Mouse (Mus musculus) hindbrain, postnatal 0 days (tissue): ENCODE data around the gene Hadh. TPM values are rescaled to one million over a fixed set of nuclear protein-coding genes. Genes with fewer than 3 reads are reported as not detected.

Experiments used
- ATAC-seq: fragments of 200-750 bp; cut with Nextera tagmentation; 2 replicates; pipeline ENCODE4 v1.8.0; 2017; ENCODE audit warnings: mild to moderate bottlenecking, moderate TSS enrichment, moderate library complexity
- DNase-seq: peaks from one replicate; pipeline ENCODE4 v3.0.0-alpha.2; 2015; ENCODE audit warnings: low spot score
- H3K27ac ChIP-seq: fragments of 300-500 bp; sonication (generic); 2 replicates; pipeline ENCODE4 v1.5.1; 2014; ENCODE audit warnings: mild to moderate bottlenecking
- H3K27me3 ChIP-seq: fragments of 300-500 bp; sonication (generic); 2 replicates; pipeline ENCODE4 v1.6.1; 2014; ENCODE audit warnings: low read length, mixed read lengths; ENCODE audit not compliant: insufficient read depth
- H3K36me3 ChIP-seq: fragments of 300-500 bp; sonication (generic); 2 replicates; pipeline ENCODE4 v1.6.1; 2014; ENCODE audit warnings: low read length, mixed read lengths; ENCODE audit not compliant: insufficient read depth
- H3K4me1 ChIP-seq: fragments of 300-500 bp; sonication (generic); 2 replicates; pipeline ENCODE4 v1.6.1; 2014; ENCODE audit warnings: antibody characterized with exemption, low read length, mixed read lengths; ENCODE audit not compliant: insufficient read depth
- H3K4me2 ChIP-seq: fragments of 300-500 bp; sonication (generic); 2 replicates; pipeline ENCODE4 v1.6.1; 2014; ENCODE audit warnings: low read depth, mild to moderate bottlenecking, low read length, moderate library complexity, mixed read lengths
- H3K4me3 ChIP-seq: fragments of 300-500 bp; sonication (generic); 2 replicates; pipeline ENCODE4 v1.5.1; 2014; ENCODE audit warnings: low read length
- H3K9ac ChIP-seq: fragments of 300-500 bp; sonication (generic); replicated peaks from 2 replicates; pipeline ENCODE4 v1.6.1; 2014; ENCODE audit warnings: mild to moderate bottlenecking, low read length, moderate library complexity, mixed read lengths
- H3K9me3 ChIP-seq: fragments of 300-500 bp; sonication (generic); 2 replicates; pipeline ENCODE4 v1.6.1; 2016; ENCODE audit warnings: low read length, mixed read lengths
- CTCF ChIP-seq: IDR thresholded peaks from 2 replicates; pipeline ENCODE4 v1.5.1; 2016; ENCODE audit warnings: antibody characterized with exemption, control low read depth, low read depth
- WGBS: fragments of 180-500 bp; shearing (Covaris S2); extraction: QIAGEN DNeasy Blood & Tissue Kit; methylation state at CpG from one replicate; pipeline ENCODE4 v1.1.7; 2014; 5-methylcytosine and 5-hydroxymethylcytosine counted together
- polyA plus RNA-seq: library from polyadenylated mRNA; unstranded; fragments of >200 nt; fragmentation: Nextera tagmentation; extraction: Ambion mirVana; gene quantifications from 2 replicates; pipeline ENCODE4 v1.2.1, GENCODE M21; 2015
- total RNA-seq: library from RNA; depleted of rRNA; stranded (reverse); fragments of >200 nt; gene quantifications from 2 replicates; pipeline ENCODE4 v1.2.3, GENCODE M21; 2014

Hadh gene
- total and polyA plus RNA-seq, 2 experiments from 2014 or later = 25.0 to 46.3 TPM

DNA sequence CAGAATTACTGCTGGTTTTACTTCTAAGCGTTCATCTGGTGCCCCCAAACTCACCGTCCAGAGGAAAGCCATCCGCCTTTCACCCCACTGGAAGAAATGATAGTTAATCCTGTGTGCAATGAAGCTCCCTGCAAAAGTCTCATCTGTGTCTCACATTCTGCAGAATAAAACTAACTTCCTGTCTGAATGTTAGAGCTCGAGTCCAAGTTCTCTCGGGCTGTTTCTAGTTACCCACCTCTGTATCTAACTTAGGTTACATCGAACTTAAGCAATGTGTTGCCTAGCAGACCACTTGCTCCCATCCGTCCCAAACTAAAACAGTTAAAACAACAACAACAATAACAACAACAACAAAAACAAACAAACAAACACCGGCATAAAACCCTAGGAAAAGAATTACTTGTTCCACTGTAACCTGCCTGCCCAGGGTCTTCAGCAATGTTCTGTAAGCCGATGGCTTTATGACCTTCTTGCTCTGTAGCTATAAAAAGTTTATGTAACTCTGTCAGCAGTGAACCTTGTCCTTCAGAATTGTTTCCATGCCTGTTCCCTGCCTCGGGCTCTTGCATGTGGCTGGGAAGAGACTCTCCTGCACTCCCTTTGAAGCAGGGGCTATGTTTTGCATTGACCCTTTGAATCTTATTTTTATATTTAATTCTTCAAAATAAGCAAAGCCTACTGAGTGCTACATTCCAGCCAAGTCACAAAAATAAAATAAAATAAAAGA is 636 bp upstream of the Hadh start:
- peak overlapping the region; percentile 70 for H3K4me3 ChIP-seq
- no peaks in the 10 kb centered on the region for H3K27me3 ChIP-seq
- no peak for ATAC-seq
- no peaks in the 10 kb centered on the region for H3K36me3 ChIP-seq
- no peak for DNase-seq
- no peak overlapping the region for H3K27ac ChIP-seq
- peak overlapping the region; percentile 73 for H3K4me2 ChIP-seq
- no peaks in the 10 kb centered on the region for H3K9me3 ChIP-seq
- peak overlapping the region; percentile 60 for H3K9ac ChIP-seq
- H3K4me1 ChIP-seq = peaks cover 9% of the 10 kb centered on the region; the same call in 1 of the 2 replicates
- 58% methylated on average over 10 of the region's 10 CpGs for WGBS
- no peak for TF ChIP-seq CTCF

DNA sequence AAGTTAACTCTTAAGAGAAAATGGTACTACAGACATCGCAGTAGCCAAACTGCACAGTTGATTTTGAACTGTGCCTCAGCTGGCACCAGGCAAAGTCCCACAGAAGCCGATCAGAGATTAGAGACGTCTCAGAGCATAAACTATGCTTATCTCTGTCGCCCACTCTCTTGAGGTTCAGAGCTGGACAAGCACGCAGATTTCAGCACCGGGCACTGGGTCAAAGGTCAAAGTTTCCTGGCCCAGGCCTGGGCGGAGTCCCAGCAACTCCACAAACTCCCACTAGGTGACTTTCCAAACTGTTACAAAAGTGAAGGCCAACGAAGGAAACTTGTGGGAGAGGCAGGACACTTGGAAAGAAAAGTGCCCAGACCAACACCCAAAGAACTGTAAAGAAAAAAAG is 744 bp downstream of the Hadh start:
- WGBS = 9% methylated on average over 8 of the region's 8 CpGs
- ATAC-seq = 0 out of 2 replicates have a peak, but pooled peaks have one; percentile 25
- peak overlapping the region; percentile 73 for H3K4me2 ChIP-seq
- no peaks in the 10 kb centered on the region for H3K27me3 ChIP-seq
- H3K4me3 ChIP-seq = peak overlapping the region; percentile 70
- no peak overlapping the region for H3K9ac ChIP-seq
- peak; percentile 41 for DNase-seq
- no peak overlapping the region; the same call in 1 of the 2 replicates for H3K27ac ChIP-seq
- no peak for TF ChIP-seq CTCF
- H3K4me1 ChIP-seq = peaks cover 9% of the 10 kb centered on the region; the same call in 1 of the 2 replicates
- no peaks in the 10 kb centered on the region for H3K9me3 ChIP-seq
- H3K36me3 ChIP-seq = no peaks in the 10 kb centered on the region

DNA sequence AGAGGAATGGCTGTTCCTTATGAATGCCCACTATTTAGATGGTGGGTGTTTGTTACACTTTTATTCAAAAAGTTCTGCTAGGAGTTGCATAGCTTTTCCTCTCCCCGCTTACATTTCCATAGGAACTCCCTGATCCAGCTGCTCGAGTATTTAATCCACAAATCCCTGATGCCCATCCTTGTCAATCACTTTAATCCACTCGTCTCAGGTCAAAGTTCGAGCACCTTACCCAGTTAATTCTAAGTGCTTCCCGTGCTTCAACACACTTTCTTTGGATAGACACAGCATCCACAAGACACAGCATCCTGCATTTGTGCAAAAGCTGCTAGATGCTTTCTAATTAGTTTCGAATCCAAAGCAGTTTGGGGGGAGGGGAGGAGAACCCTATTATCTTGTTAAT is 1.5 kb downstream of the Hadh start:
- Histone ChIP-seq H3K36me3 (no peaks in the 10 kb centered on the region), H3K4me3 (no peak overlapping the region), H3K9me3 (no peaks in the 10 kb centered on the region), H3K4me2 (0 out of 2 replicates have a peak overlapping the region, but pooled peaks have one; percentile 73), H3K9ac (no peak overlapping the region), H3K27ac (no peak overlapping the region), H3K27me3 (no peaks in the 10 kb centered on the region), H3K4me1 (peaks cover 9% of the 10 kb centered on the region; the same call in 1 of the 2 replicates)
- ATAC-seq (no peak), DNase-seq (no peak)
- no peak for TF ChIP-seq CTCF
- WGBS = 40% methylated on average over 6 of the region's 6 CpGs

DNA sequence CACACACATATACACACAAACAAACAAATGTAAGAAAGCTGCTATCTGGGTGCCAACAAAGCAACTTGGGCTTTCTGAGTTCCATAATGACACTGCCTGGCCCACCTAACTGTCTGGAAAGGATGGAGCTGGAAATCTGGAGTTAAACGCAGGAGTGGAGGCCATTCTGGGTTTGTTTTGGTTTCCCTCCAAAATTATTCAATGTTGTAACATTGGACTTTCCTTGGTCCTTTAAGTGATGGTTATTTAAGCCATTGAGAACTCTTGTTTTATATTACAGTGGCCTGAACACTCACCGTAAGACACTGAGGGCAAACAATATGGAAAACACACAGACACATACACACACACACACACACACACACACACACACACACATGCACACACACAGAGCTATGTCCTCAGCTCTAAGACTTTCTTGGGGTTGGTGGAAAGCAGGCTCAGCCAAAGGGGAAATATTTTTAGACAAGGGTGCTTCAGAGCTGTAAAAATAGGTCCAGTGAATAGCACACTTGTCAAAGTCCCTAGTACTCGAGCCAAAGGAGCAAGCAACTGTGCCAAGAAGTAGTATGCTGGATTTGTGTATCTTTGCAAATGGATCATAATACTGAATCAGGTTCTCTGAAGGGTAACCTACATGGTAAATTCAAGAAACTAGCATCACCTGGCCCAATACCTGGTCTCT is 5.4 kb downstream of the Hadh start:
- ATAC-seq (no peak), DNase-seq (no peak)
- H3K36me3 ChIP-seq = no peaks in the 10 kb centered on the region
- H3K4me1 ChIP-seq = 0 out of 2 replicates have a peak, but pooled peaks cover 5% of the 10 kb centered on the region
- H3K4me2 ChIP-seq = no peak overlapping the region
- no peak overlapping the region for H3K4me3 ChIP-seq
- no peak overlapping the region for H3K9ac ChIP-seq
- no peak overlapping the region for H3K27ac ChIP-seq
- no peaks in the 10 kb centered on the region for H3K27me3 ChIP-seq
- TF ChIP-seq CTCF = no peak
- 81% methylated on average over 3 of the region's 3 CpGs for WGBS
- H3K9me3 ChIP-seq = no peaks in the 10 kb centered on the region

DNA sequence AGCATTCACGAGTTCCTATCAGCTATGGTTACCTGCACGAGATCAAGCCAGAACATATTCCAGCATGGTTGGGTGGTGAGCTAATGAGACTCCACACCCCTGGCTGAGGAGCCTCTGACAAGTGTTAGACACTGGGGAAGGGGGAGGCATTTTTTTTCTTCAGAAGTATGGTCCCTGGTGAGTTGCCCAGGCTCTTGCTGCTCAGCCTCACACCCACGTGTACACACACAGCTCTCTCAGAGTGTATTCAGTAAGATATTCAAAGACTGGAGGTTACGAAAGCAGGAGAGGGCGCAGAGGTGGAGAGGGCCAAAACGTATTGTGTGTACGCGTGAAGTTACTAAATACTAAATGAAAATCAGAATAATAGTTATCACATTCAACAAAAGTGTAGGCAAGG is 6.4 kb downstream of the Hadh start:
- Histone ChIP-seq H3K4me1 (0 out of 2 replicates have a peak, but pooled peaks cover 5% of the 10 kb centered on the region), H3K27me3 (no peaks in the 10 kb centered on the region), H3K4me3 (no peak overlapping the region), H3K4me2 (no peak overlapping the region), H3K36me3 (no peaks in the 10 kb centered on the region), H3K9ac (no peak overlapping the region), H3K9me3 (no peaks in the 10 kb centered on the region), H3K27ac (no peak overlapping the region)
- ATAC-seq (no peak), DNase-seq (no peak)
- WGBS = 91% methylated on average over 8 of the region's 8 CpGs
- TF ChIP-seq CTCF = no peak

DNA sequence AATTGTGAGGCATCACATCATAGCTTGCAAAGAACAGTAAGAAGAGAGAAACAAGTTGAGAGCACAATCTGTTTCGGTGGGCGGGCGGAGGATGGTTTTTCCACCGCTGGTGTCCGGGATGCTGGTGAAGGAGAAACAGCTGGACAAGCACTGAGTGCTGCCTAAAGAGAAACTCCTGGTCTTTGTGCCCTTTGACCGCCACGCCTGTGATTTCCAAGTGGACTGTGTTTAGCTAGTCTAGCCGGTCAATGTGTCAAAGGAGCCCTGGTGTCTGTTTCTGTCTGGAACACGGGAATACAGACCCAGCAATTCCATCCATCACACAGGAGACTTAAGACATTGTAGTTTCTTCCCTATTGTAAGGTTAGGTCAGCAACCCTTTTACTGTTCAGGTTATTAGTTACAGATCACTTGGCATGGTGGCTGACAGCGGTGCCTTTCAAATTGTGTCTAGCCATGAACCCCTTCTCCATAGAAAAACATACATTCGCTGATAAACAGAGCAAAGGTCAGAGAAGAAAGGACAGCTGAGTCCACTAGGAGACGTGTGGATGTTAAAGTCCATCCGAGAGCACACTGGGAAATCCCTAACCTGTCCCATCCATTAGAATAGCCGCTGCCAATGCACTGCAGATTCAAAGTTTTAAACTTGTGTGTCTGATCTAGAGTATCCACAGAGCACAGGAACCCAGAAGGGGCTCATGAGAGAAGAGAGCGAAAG is 8.0 kb downstream of the Hadh start:
- H3K27ac ChIP-seq = no peak overlapping the region
- no peaks in the 10 kb centered on the region for H3K9me3 ChIP-seq
- DNase-seq = no peak
- WGBS = 55% methylated on average over 15 of the region's 15 CpGs
- no peaks in the 10 kb centered on the region for H3K27me3 ChIP-seq
- H3K4me2 ChIP-seq = no peak overlapping the region
- H3K36me3 ChIP-seq = no peaks in the 10 kb centered on the region
- no peaks in the 10 kb centered on the region for H3K4me1 ChIP-seq
- ATAC-seq = no peak
- no peak overlapping the region for H3K4me3 ChIP-seq
- TF ChIP-seq CTCF = no peak
- H3K9ac ChIP-seq = no peak overlapping the region
